Mouse (Mus musculus): ENCODE measurements at regions not wholly inside any gene's neighbourhood (a gene's known extent, or its start where the extent isn't known, plus 50 kb on each side); places are given as distances from the start of the nearest gene placed in this dataset.

- Histone ChIP-seq H3K27ac (ENCODE audit: low read length) (no peak overlapping the region), H3K4me1 (ENCODE audit: control insufficient read depth, insufficient read depth, low read length) (no peaks in the 10 kb centered on the region), H3K9ac (ENCODE audit: low read length) (no peak overlapping the region), H3K36me3 (ENCODE audit: control insufficient read depth, insufficient read depth, low read length) (no peaks in the 10 kb centered on the region), H3K4me2 (ENCODE audit: low read depth, low read length) (no peak overlapping the region), H3K27me3 (ENCODE audit: control insufficient read depth, insufficient read depth, low read length) (no peaks in the 10 kb centered on the region), H3K9me3 (replicated peaks; ENCODE audit: control insufficient read depth, low read length) (no peaks in the 10 kb centered on the region), H3K4me3 (replicated peaks; ENCODE audit: low read length) (no peak overlapping the region)
- 72% methylated on average over 4 of the region's 4 CpGs for WGBS
- no peak for ATAC-seq (ENCODE audit: insufficient read depth, low FRiP score)
Observed at GRCm38 (mm10) chr1:143060698-143061576, 579.5 kb upstream of the B3galt2 start.

- H3K4me1 ChIP-seq (ENCODE audit: control insufficient read depth, insufficient read depth, low read length): no peaks in the 10 kb centered on the region
- no peak overlapping the region for H3K27ac ChIP-seq (ENCODE audit: low read length)
Observed at GRCm38 (mm10) chr1:143065493-143065892, 575.0 kb upstream of the B3galt2 start.

GRCm38 (mm10) chr1:143071781-143072382 lies 568.6 kb upstream of the B3galt2 start:
- Histone ChIP-seq H3K4me1 (ENCODE audit: control insufficient read depth, insufficient read depth, low read length) (no peaks in the 10 kb centered on the region), H3K36me3 (ENCODE audit: control insufficient read depth, insufficient read depth, low read length) (no peaks in the 10 kb centered on the region), H3K9me3 (replicated peaks; ENCODE audit: control insufficient read depth, low read length) (no peaks in the 10 kb centered on the region), H3K27me3 (ENCODE audit: control insufficient read depth, insufficient read depth, low read length) (no peaks in the 10 kb centered on the region), H3K4me2 (ENCODE audit: low read depth, low read length) (no peak overlapping the region), H3K9ac (ENCODE audit: low read length) (no peak overlapping the region), H3K4me3 (replicated peaks; ENCODE audit: low read length) (no peak overlapping the region), H3K27ac (ENCODE audit: low read length) (no peak overlapping the region)
- no peak for ATAC-seq (ENCODE audit: insufficient read depth, low FRiP score)
- 55% methylated on average over 3 of the region's 3 CpGs for WGBS

More at GRCm38 (mm10) chr1:143065493-143065892, 575.0 kb upstream of the B3galt2 start:
- no peak overlapping the region for H3K4me2 ChIP-seq (ENCODE audit: low read depth, low read length)
- H3K36me3 ChIP-seq (ENCODE audit: control insufficient read depth, insufficient read depth, low read length): no peaks in the 10 kb centered on the region
- no peak overlapping the region for H3K9ac ChIP-seq (ENCODE audit: low read length)
- no peaks in the 10 kb centered on the region for H3K27me3 ChIP-seq (ENCODE audit: control insufficient read depth, insufficient read depth, low read length)
- no peak for ATAC-seq (ENCODE audit: insufficient read depth, low FRiP score)
- H3K9me3 ChIP-seq (replicated peaks; ENCODE audit: control insufficient read depth, low read length): no peaks in the 10 kb centered on the region
- no peak overlapping the region for H3K4me3 ChIP-seq (replicated peaks; ENCODE audit: low read length)

GRCm38 (mm10) chr1:143074999-143075398 lies 565.5 kb upstream of the B3galt2 start:
- Histone ChIP-seq H3K9ac (ENCODE audit: low read length) (no peak overlapping the region), H3K27me3 (ENCODE audit: control insufficient read depth, insufficient read depth, low read length) (no peaks in the 10 kb centered on the region), H3K4me2 (ENCODE audit: low read depth, low read length) (no peak overlapping the region), H3K27ac (ENCODE audit: low read length) (no peak overlapping the region), H3K36me3 (ENCODE audit: control insufficient read depth, insufficient read depth, low read length) (no peaks in the 10 kb centered on the region), H3K9me3 (replicated peaks; ENCODE audit: control insufficient read depth, low read length) (no peaks in the 10 kb centered on the region), H3K4me3 (replicated peaks; ENCODE audit: low read length) (no peak overlapping the region), H3K4me1 (ENCODE audit: control insufficient read depth, insufficient read depth, low read length) (no peaks in the 10 kb centered on the region)
- WGBS: 66% methylated on average over 4 of the region's 4 CpGs
- no peak for ATAC-seq (ENCODE audit: insufficient read depth, low FRiP score)

- 83% methylated on average over 2 of the region's 2 CpGs for WGBS
- Histone ChIP-seq H3K27ac (ENCODE audit: low read length) (no peak overlapping the region), H3K36me3 (ENCODE audit: control insufficient read depth, insufficient read depth, low read length) (no peaks in the 10 kb centered on the region), H3K27me3 (ENCODE audit: control insufficient read depth, insufficient read depth, low read length) (no peaks in the 10 kb centered on the region), H3K4me1 (ENCODE audit: control insufficient read depth, insufficient read depth, low read length) (no peaks in the 10 kb centered on the region), H3K4me2 (ENCODE audit: low read depth, low read length) (no peak overlapping the region), H3K4me3 (replicated peaks; ENCODE audit: low read length) (no peak overlapping the region), H3K9ac (ENCODE audit: low read length) (no peak overlapping the region), H3K9me3 (replicated peaks; ENCODE audit: control insufficient read depth, low read length) (no peaks in the 10 kb centered on the region)
- no peak for ATAC-seq (ENCODE audit: insufficient read depth, low FRiP score)
Observed at GRCm38 (mm10) chr1:143080441-143080840, 560.0 kb upstream of the B3galt2 start.

- no peak overlapping the region for H3K9ac ChIP-seq (ENCODE audit: low read length)
- H3K9me3 ChIP-seq (replicated peaks; ENCODE audit: control insufficient read depth, low read length): no peaks in the 10 kb centered on the region
- H3K27me3 ChIP-seq (ENCODE audit: control insufficient read depth, insufficient read depth, low read length): no peaks in the 10 kb centered on the region
- WGBS: 88% methylated on average over 4 of the region's 4 CpGs
- no peak overlapping the region for H3K4me3 ChIP-seq (replicated peaks; ENCODE audit: low read length)
- no peak overlapping the region for H3K4me2 ChIP-seq (ENCODE audit: low read depth, low read length)
- ATAC-seq (ENCODE audit: insufficient read depth, low FRiP score): no peak
- H3K36me3 ChIP-seq (ENCODE audit: control insufficient read depth, insufficient read depth, low read length): no peaks in the 10 kb centered on the region
- H3K4me1 ChIP-seq (ENCODE audit: control insufficient read depth, insufficient read depth, low read length): no peaks in the 10 kb centered on the region
- no peak overlapping the region for H3K27ac ChIP-seq (ENCODE audit: low read length)
Observed at GRCm38 (mm10) chr1:143096904-143097303, 543.6 kb upstream of the B3galt2 start.

GRCm38 (mm10) chr1:143098307-143098706 lies 542.2 kb upstream of the B3galt2 start:
- ATAC-seq (ENCODE audit: insufficient read depth, low FRiP score): no peak

GRCm38 (mm10) chr1:143122185-143122584 lies 518.3 kb upstream of the B3galt2 start:
- no peak overlapping the region for H3K4me2 ChIP-seq (ENCODE audit: low read depth, low read length)
- H3K4me3 ChIP-seq (replicated peaks; ENCODE audit: low read length): no peak overlapping the region
- H3K9ac ChIP-seq (ENCODE audit: low read length): no peak overlapping the region
- no peak for ATAC-seq (ENCODE audit: insufficient read depth, low FRiP score)
- no peaks in the 10 kb centered on the region for H3K27me3 ChIP-seq (ENCODE audit: control insufficient read depth, insufficient read depth, low read length)
- no peaks in the 10 kb centered on the region for H3K9me3 ChIP-seq (replicated peaks; ENCODE audit: control insufficient read depth, low read length)
- no peaks in the 10 kb centered on the region for H3K36me3 ChIP-seq (ENCODE audit: control insufficient read depth, insufficient read depth, low read length)
- no peaks in the 10 kb centered on the region for H3K4me1 ChIP-seq (ENCODE audit: control insufficient read depth, insufficient read depth, low read length)
- H3K27ac ChIP-seq (ENCODE audit: low read length): no peak overlapping the region

More at GRCm38 (mm10) chr1:143098307-143098706, 542.2 kb upstream of the B3galt2 start:
- H3K4me1 ChIP-seq (ENCODE audit: control insufficient read depth, insufficient read depth, low read length): no peaks in the 10 kb centered on the region
- no peak overlapping the region for H3K27ac ChIP-seq (ENCODE audit: low read length)
- no peaks in the 10 kb centered on the region for H3K36me3 ChIP-seq (ENCODE audit: control insufficient read depth, insufficient read depth, low read length)
- no peaks in the 10 kb centered on the region for H3K9me3 ChIP-seq (replicated peaks; ENCODE audit: control insufficient read depth, low read length)
- H3K27me3 ChIP-seq (ENCODE audit: control insufficient read depth, insufficient read depth, low read length): no peaks in the 10 kb centered on the region
- H3K4me2 ChIP-seq (ENCODE audit: low read depth, low read length): no peak overlapping the region
- H3K4me3 ChIP-seq (replicated peaks; ENCODE audit: low read length): no peak overlapping the region
- H3K9ac ChIP-seq (ENCODE audit: low read length): no peak overlapping the region

- WGBS: 79% methylated on average over 1 of the region's 1 CpGs
- no peak overlapping the region for H3K9ac ChIP-seq (ENCODE audit: low read length)
- no peaks in the 10 kb centered on the region for H3K27me3 ChIP-seq (ENCODE audit: control insufficient read depth, insufficient read depth, low read length)
- no peak overlapping the region for H3K27ac ChIP-seq (ENCODE audit: low read length)
- no peak for ATAC-seq (ENCODE audit: insufficient read depth, low FRiP score)
- H3K4me1 ChIP-seq (ENCODE audit: control insufficient read depth, insufficient read depth, low read length): no peaks in the 10 kb centered on the region
- H3K4me3 ChIP-seq (replicated peaks; ENCODE audit: low read length): no peak overlapping the region
- no peaks in the 10 kb centered on the region for H3K36me3 ChIP-seq (ENCODE audit: control insufficient read depth, insufficient read depth, low read length)
- H3K4me2 ChIP-seq (ENCODE audit: low read depth, low read length): no peak overlapping the region
- no peaks in the 10 kb centered on the region for H3K9me3 ChIP-seq (replicated peaks; ENCODE audit: control insufficient read depth, low read length)
Observed at GRCm38 (mm10) chr1:143130257-143130656, 510.2 kb upstream of the B3galt2 start.

Data from stomach, embryonic 16.5 days (tissue).